Mouse (Mus musculus) spleen, adult 2 months (tissue): Measurements from ENCODE around the gene Slc1a6.

Experiments
- CTCF ChIP-seq: fragments of 200-500 bp; IDR thresholded peaks from 2 replicates; pipeline ENCODE4 v1.5.1; 2011; ENCODE audit warnings: mild to moderate bottlenecking, inconsistent platforms; ENCODE audit not compliant: insufficient read depth, insufficient read length, insufficient replicate concordance; ENCODE audit errors: extremely low read depth
- POLR2A ChIP-seq: fragments of 200-500 bp; IDR thresholded peaks from 2 replicates; pipeline ENCODE4 v1.6.1; 2011; ENCODE audit warnings: low read depth, low read length, inconsistent platforms

GRCm38 (mm10) chr10:78765570-78765969 is 14.7 kb upstream of the Slc1a6 start:
- TF ChIP-seq CTCF (no peak), POLR2A (no peak)
